Mouse (Mus musculus): ENCODE measurements at regions not wholly inside any gene's neighbourhood (a gene's known extent, or its start where the extent isn't known, plus 50 kb on each side); places are given as distances from the start of the nearest gene placed in this dataset.

GRCm38 (mm10) chr13:44308227-44308626 is 421.0 kb upstream of the Jarid2 start:
- ATAC-seq (replicated peaks; ENCODE audit: low read depth, poor library complexity, severe bottlenecking): no peak

GRCm38 (mm10) chr13:44312237-44312636 is 417.0 kb upstream of the Jarid2 start:
- ATAC-seq (replicated peaks; ENCODE audit: low read depth, poor library complexity, severe bottlenecking): no peak

DNA sequence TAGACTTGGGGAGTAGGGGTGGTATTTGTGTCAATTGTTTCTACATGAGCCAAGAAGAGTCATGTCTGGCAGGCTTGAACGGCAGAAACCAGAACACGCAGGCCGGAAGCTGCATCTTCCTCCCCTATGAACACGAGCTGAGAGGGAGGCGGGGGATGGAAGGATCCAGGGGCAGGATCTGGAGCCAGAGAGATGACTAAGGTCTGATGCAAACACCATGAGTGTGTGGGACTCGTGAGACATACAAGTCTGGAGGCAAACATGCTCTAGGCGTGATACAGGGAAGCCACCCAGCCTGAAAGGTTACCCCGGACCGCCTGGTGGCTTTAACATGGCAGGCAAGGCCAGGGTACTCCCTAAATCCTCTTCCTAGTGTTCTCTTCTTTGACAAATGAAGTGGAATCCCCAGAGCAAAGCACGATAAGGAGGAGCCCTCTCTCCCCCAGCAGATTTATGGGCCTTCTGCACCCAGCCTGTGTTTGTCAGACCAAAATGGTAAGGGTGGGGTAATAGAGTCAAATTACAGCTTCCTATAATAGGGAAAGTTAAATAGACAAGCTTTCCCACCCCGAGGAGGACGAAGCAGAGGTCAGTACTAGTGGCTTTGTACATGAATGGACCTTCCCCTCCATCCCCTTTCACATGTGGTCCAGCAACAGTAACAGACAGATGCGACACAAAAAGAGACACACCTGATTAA is 412.4 kb upstream of the Jarid2 start:
- ATAC-seq (replicated peaks; ENCODE audit: low read depth, poor library complexity, severe bottlenecking): no peak

DNA sequence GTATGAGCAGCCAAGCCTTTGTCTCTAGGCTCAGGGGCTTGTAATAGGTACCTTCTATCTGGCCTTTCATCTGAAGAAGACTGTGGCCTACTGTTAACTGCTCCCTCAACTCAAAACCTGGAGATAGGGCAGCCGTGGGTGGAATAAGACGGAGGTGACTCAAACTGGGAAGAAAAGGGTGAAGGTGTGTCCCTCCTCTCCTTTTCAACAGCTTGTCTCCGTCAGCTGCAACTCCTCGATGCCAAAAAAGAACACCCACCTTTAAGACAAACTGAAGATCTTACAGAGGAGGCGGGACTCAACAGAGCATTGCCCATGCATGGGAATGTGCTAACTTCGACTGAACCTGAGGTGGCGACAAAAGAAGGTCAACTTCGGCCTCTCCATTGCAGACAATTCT is 411.7 kb upstream of the Jarid2 start:
- no peak for ATAC-seq (replicated peaks; ENCODE audit: low read depth, poor library complexity, severe bottlenecking)

- ATAC-seq (replicated peaks; ENCODE audit: low read depth, poor library complexity, severe bottlenecking): no peak
Observed at GRCm38 (mm10) chr13:44319101-44319500, 410.2 kb upstream of the Jarid2 start.

GRCm38 (mm10) chr13:44319511-44319910 is 409.8 kb upstream of the Jarid2 start:
- no peak for ATAC-seq (replicated peaks; ENCODE audit: low read depth, poor library complexity, severe bottlenecking)

GRCm38 (mm10) chr13:44320311-44320710 is 409.0 kb upstream of the Jarid2 start:
- ATAC-seq (replicated peaks; ENCODE audit: low read depth, poor library complexity, severe bottlenecking): no peak

- ATAC-seq (replicated peaks; ENCODE audit: low read depth, poor library complexity, severe bottlenecking): no peak
Observed at GRCm38 (mm10) chr13:44321009-44321596, 408.2 kb upstream of the Jarid2 start.

- no peak for ATAC-seq (replicated peaks; ENCODE audit: low read depth, poor library complexity, severe bottlenecking)
Observed at GRCm38 (mm10) chr13:44328416-44328815, 400.9 kb upstream of the Jarid2 start.

DNA sequence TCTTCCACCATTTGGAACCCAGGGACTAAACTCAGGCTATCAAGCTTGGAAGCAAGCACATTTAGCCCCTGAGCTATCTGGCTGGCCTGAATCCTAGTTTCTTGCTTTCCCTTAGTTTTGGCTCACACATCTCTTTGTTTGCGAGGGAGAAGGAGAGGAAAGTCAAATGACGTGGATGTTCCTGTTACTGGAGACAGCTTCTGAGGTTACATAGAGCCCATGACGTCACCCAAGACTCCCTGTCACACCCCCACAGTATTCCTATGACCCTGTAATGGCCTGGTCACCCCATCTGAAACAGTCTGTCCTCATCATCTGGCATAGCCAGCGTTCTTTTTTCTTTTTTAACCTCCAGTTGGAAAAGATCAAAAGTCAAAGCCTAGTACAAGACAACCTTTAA is 400.1 kb upstream of the Jarid2 start:
- ATAC-seq (replicated peaks; ENCODE audit: low read depth, poor library complexity, severe bottlenecking): no peak

- ATAC-seq (replicated peaks; ENCODE audit: low read depth, poor library complexity, severe bottlenecking): no peak
Observed at GRCm38 (mm10) chr13:44329701-44330100, 399.6 kb upstream of the Jarid2 start.

- ATAC-seq (replicated peaks; ENCODE audit: low read depth, poor library complexity, severe bottlenecking): no peak
Observed at GRCm38 (mm10) chr13:44332716-44333240, 396.5 kb upstream of the Jarid2 start.

GRCm38 (mm10) chr13:44339061-44339741 is 390.1 kb upstream of the Jarid2 start:
- ATAC-seq (replicated peaks; ENCODE audit: low read depth, poor library complexity, severe bottlenecking): no peak

GRCm38 (mm10) chr13:44345094-44345493 is 384.2 kb upstream of the Jarid2 start:
- no peak for ATAC-seq (replicated peaks; ENCODE audit: low read depth, poor library complexity, severe bottlenecking)

- no peak for ATAC-seq (replicated peaks; ENCODE audit: low read depth, poor library complexity, severe bottlenecking)
Observed at GRCm38 (mm10) chr13:44346636-44347035, 382.6 kb upstream of the Jarid2 start.

DNA sequence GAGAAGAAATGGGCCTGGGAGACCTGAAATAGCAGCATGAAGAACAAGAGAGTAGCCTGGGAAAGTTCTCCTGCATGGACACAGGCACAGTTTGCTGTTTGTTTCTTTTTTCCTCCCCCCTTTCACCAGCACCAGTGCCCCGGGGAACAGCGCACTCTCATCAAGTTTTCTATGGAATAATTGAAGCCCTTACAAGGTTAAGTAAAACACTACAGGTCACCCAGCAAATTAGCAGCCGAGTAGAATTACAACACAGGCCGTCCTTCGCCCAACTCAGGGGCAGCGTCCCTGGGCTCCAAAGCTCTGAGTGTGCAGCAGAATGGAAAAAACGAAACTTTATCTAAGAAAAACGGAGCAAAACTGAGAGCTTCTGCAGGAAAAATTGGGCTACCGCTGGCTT is 381.6 kb upstream of the Jarid2 start:
- no peak for ATAC-seq (replicated peaks; ENCODE audit: low read depth, poor library complexity, severe bottlenecking)

DNA sequence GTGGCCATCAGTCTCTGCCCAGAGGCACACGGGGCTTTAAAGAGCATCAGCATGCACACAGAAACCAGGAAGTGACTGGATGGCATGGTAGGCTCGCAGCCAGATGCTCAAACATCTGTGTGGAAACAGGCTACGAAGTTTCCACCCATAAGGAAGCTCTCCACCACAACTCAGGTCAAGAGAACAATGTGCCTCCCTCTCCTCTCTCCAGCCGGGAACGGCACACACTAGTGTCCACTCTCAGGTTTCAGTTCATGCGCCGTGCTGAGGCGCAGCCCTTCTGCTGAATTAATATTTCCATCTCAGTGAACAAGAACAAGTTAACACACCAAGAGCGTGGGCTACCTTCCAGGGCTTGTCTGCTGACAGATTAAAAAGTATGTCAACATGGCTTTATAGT is 375.4 kb upstream of the Jarid2 start:
- peak; percentile 58 for ATAC-seq (replicated peaks; ENCODE audit: low read depth, poor library complexity, severe bottlenecking)

DNA sequence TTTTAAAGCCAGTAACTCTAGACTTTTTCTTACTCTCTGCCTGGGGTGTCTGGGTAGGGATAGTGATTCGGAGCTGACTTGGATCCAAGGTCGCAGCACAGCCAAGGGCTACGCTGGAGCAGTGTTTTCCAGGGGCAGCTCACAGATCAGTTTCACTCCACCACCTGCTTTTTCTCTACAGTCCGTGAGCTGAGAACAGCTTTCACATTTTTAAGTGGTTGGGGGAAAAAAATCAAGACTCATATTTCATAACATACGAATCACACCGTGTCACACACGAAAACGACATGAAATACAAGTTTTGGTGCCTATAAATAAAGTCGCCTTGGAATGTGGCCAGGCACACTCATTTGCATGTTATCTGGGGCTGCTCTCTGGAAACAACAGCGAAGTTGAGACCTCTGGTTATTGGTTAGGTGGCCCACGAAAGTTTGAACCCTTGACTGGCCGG is 373.5 kb upstream of the Jarid2 start:
- 0 out of 2 replicates have a peak, but pooled peaks have one; percentile 39 for ATAC-seq (replicated peaks; ENCODE audit: low read depth, poor library complexity, severe bottlenecking)

DNA sequence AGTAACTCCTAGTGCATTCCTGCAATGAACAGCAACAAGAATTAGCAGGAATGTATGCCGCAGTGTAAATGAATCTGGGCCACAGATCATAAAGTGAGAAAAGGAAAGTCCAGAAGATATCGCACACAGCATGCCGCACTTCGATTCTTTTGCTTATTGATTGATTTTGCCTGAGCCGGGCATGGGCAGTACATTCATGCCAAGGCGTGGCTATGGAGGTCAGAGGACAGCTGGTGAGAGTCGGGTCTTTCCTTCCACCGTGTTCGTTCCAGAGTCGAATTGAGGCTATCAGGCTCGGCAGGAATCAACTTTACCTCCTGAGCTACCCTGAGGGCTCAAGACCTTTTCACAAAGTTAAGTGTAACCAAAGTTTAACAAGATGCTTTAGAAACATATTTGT is 372.3 kb upstream of the Jarid2 start:
- no peak for ATAC-seq (replicated peaks; ENCODE audit: low read depth, poor library complexity, severe bottlenecking)

DNA sequence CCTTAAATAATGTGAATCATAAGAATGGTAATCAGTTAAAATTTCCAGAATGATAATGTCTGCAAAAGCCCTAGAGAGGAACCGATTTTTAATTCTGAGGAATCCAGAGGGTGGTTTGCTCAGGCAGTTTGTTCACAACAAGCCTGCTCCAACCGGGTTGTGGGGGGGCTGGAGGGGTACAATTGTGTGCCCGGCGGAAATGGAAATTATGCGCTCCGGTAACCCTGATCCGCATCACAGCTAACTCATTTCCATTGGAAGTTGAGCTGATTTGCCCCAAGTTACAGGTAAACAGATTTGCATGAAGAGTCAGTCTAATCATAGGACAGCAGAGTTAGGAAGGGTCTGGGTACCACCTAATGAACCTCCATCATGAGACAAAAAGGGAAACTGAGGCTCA is 369.9 kb upstream of the Jarid2 start:
- ATAC-seq (replicated peaks; ENCODE audit: low read depth, poor library complexity, severe bottlenecking): no peak

DNA sequence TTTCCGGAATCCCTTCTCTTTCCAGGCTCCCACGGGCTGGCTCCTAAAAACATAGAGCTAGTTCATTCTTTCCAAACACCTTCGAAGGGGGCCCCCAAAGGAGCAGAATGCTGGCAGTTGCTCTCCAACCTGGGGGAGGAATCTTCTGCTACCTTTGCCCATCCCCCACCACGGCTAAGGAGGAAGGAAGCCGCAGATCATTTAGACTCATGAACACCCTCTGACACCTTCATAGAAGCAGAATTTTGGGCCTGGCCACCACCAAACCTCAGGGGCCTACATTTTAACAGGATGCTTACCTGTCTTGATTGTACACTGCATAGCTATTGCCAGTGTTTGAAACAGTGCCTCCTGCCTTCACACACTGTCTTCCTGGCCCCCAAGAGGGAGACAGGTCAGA is 369.3 kb upstream of the Jarid2 start:
- ATAC-seq (replicated peaks; ENCODE audit: low read depth, poor library complexity, severe bottlenecking): no peak
